Mouse (Mus musculus) myocyte (in vitro differentiated cells): ENCODE results near the gene Gm21834.

ENCODE experiments used
- MYOD1 ChIP-seq, 3 experiments: IDR thresholded peaks; one replicate each; pipeline ENCODE4 v1.6.1; 2011; ENCODE audit warnings: control low read depth in 2 of 3, low read depth in 2 of 3, mild to moderate bottlenecking in 2 of 3, moderate library complexity in 1 of 3; ENCODE audit not compliant: insufficient read length in 2 of 3, control insufficient read depth in 1 of 3
- POLR2A ChIP-seq: IDR thresholded peaks from one replicate; pipeline ENCODE4 v1.6.1; 2011; ENCODE audit warnings: low read depth, mild to moderate bottlenecking, control low read depth, moderate library complexity; ENCODE audit not compliant: insufficient read length
- TCF3 ChIP-seq: IDR thresholded peaks from one replicate; pipeline ENCODE4 v1.6.1; 2011; ENCODE audit warnings: low read depth, control low read depth; ENCODE audit not compliant: insufficient read length

DNA sequence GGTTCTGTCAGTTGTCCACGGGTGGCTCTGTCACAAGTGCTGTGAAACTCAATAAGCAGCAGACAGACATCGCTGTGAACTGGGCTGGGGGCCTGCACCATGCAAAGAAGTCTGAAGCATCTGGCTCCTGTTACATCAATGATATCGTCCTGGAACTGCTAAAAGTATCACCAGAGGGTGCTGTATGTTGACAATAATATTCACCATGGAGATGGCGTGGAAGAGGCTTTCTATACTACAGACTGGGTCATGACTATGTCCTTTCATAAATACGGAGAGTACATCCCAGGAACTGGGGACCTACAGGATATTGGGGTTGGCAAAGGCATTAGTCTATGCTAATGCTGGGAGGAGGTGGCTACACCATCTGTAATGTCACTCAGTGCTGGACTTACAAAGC is at the start of gene Gm21834:
- TF ChIP-seq MYOD1 (IDR thresholded peaks at IDR 0.05; ENCODE audit: control insufficient read depth in 1 of 3, insufficient read length in 2 of 3, low read depth in 2 of 3), result no peak
- no peak for TF ChIP-seq POLR2A
- TF ChIP-seq TCF3, result no peak
